Mouse (Mus musculus) myocyte (in vitro differentiated cells): Measurements from ENCODE around the gene Suox.

Experiments
- MAX ChIP-seq: IDR thresholded peaks from one replicate; pipeline ENCODE4 v1.6.1; 2011; ENCODE audit warnings: low read depth, mild to moderate bottlenecking, control low read depth
- MYOD1 ChIP-seq, 3 experiments: IDR thresholded peaks; one replicate each; pipeline ENCODE4 v1.6.1; 2011; ENCODE audit warnings: control low read depth in 2 of 3, low read depth in 2 of 3, mild to moderate bottlenecking in 2 of 3, moderate library complexity in 1 of 3; ENCODE audit not compliant: insufficient read length in 2 of 3, control insufficient read depth in 1 of 3
- MYOG ChIP-seq, 3 experiments: IDR thresholded peaks; one replicate each; pipeline ENCODE4 v1.6.1; 2011; ENCODE audit warnings: control low read depth in 2 of 3, low read depth in 2 of 3, mild to moderate bottlenecking in 2 of 3; ENCODE audit not compliant: insufficient read length in 2 of 3, control insufficient read depth in 1 of 3, insufficient read depth in 1 of 3
- POLR2A ChIP-seq: IDR thresholded peaks from one replicate; pipeline ENCODE4 v1.6.1; 2011; ENCODE audit warnings: low read depth, mild to moderate bottlenecking, control low read depth, moderate library complexity; ENCODE audit not compliant: insufficient read length
- POLR2AphosphoS2 ChIP-seq: IDR thresholded peaks from one replicate; pipeline ENCODE4 v1.6.1; 2011; ENCODE audit warnings: low read depth, control low read depth; ENCODE audit not compliant: insufficient read length
- SRF ChIP-seq: IDR thresholded peaks from one replicate; pipeline ENCODE4 v1.6.1; 2011; ENCODE audit warnings: low read depth; ENCODE audit not compliant: control insufficient read depth, insufficient read length
- TCF12 ChIP-seq: IDR thresholded peaks from one replicate; pipeline ENCODE4 v1.6.1; 2011; ENCODE audit warnings: mild to moderate bottlenecking, control low read depth; ENCODE audit not compliant: poor library complexity, insufficient read depth, severe bottlenecking
- TCF3 ChIP-seq: IDR thresholded peaks from one replicate; pipeline ENCODE4 v1.6.1; 2011; ENCODE audit warnings: low read depth, control low read depth; ENCODE audit not compliant: insufficient read length

GRCm38 (mm10) chr10:128695992-128696807, 22.3 kb upstream of the Suox start, which contains the start of gene Rab5b:
- TF ChIP-seq TCF12 (no peak), POLR2A (peak; percentile 85), SRF (peak; percentile 37), MYOD1 (IDR thresholded peaks at IDR 0.05; ENCODE audit: control insufficient read depth in 1 of 3, insufficient read length in 2 of 3, low read depth in 2 of 3) (peak in 2 of 3 experiments; percentile 63 to 76), MAX (no peak), MYOG (IDR thresholded peaks at IDR 0.05; ENCODE audit: control insufficient read depth in 1 of 3, insufficient read depth in 1 of 3, insufficient read length in 2 of 3, low read depth in 2 of 3) (peak; percentile 6 to 80 (median 60)), TCF3 (no peak), POLR2AphosphoS2 (peak; percentile 69)
